Mouse (Mus musculus): ENCODE results near the gene Tmem160. TPM values are rescaled to one million over a fixed set of nuclear protein-coding genes. Genes with fewer than 3 reads are reported as not detected.

Gene Tmem160
- polyA plus RNA-seq, 1 experiment: 414 TPM

DNA sequence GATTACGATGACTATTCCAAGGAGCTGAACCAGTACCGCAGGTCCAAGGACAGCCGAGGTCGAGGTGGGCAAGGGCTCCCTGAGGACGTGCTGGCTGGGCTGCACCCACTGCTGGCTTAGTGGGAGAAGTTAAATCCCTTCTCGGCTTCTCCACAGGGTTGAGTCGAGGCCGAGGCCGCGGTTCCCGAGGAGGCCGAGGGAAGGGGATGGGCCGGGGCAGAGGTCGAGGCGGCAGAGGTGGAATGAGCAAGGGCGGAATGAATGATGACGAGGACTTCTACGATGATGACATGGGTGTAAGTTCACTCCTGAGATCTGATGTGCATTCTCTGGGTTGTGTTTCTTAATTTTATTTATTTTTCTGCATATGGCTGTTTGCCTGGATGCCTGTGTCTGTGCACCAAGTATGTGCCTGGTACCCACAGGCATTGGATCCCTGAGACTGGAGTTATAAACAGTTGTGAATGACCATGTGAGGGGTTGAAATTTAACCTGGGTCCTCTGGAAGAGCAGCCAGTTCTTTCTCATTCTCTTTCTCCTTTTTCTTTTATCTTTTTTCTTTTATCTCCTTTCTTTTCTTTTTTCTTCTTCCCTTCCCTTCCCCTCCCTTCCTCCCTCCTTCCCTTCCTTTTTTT, 30.2 kb upstream of the Tmem160 start:
- no peak for TF ChIP-seq GATA1 (IDR thresholded peaks at IDR 0.05; ENCODE audit: low read length)

DNA sequence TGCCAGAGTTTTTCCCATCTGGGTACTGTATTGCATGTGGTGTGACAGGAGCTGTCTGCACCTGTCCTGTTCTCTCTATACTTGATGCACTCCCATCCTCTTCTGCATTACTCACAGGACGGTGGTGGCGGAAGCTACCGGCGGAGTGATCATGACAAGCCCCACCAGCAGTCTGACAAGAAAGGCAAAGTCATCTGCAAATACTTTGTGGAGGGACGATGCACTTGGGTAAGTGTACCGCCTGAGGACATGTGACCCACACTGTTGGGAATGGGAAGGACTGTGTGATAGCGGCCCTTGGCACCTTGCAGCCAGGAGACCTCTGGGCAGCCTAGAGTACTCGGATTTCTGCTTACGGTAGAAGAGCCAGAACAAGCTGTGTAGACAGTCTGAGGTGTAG, 28.8 kb upstream of the Tmem160 start:
- no peak for TF ChIP-seq GATA1 (IDR thresholded peaks at IDR 0.05; ENCODE audit: low read length)

DNA sequence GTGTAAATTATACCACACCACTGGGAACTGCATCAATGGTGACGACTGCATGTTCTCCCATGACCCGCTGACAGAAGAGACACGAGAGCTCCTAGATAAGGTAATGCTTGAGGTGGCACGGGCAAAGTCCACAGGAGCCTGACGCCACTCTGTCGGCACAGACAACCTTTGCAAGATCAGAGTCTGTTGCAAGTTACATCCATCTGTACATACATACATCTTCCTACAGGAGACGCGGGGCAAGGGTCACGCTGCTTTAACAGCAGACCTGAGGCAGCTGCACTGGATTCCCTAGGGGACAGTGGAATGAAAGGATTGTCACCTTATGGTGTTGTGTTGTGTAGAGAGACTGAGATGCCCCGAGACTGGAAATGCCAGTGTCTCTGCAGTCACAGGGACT, 26.9 kb upstream of the Tmem160 start:
- no peak for TF ChIP-seq GATA1 (IDR thresholded peaks at IDR 0.05; ENCODE audit: low read length)

DNA sequence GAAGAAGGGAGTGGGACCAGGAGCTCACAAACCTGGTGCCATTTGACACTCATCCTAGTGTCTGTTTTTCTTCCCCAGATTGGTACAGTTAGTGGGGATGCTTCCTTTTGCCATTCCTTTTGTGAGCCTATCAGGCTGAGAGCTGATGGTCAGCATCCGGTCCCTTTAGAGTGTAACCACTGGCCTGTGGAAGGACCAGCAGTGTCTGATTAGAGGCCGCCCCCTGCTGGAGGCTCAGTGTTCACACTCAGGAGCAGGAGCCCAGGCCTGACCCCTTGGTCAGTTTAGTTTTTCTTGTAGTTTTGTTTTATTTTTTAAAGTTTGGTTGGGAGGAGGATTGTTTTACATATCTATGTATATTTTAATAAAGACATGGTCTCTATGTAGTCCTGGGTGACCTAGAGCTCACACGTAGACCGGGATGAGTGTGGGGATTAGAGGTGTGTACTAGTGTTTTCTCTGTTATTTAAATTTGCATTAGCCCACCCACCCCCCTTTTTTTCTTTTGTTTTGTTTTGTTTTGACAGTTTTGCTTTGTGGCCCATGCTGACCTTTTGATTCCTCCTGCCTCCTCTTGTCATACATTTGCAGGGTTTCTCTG, 26.4 kb upstream of the Tmem160 start:
- TF ChIP-seq GATA1 (IDR thresholded peaks at IDR 0.05; ENCODE audit: low read length): no peak

DNA sequence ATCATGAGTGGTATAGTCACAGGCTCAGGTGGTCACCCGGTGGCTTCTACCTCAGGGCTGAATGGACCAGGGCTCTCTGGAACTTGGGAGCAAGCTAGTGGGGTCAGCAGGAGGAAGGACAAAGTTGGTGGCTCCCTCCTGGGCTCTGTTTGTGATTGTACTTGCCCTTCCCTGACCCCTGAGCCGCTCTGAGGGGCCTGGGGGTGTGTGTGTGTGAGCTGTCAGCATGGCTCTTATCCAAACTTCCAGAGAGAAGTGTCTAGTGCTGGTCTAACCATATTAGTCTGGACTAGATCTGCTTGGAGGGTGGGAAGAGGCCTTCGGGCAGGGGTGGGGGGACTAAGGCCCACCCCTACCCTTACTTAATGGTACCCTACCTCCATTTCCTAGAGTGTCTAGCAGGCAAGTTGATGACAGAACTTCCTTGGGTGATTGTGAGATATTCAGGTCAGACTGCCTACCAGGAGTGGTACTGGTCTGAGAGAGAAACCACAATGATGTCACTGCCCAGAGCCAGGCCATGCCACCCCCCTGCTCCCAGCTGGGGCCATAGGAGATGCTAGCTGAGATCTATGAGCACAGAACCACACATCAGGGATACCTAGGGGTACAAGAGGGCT, 19.1 kb upstream of the Tmem160 start:
- TF ChIP-seq GATA1 (IDR thresholded peaks at IDR 0.05; ENCODE audit: low read length): no peak

DNA sequence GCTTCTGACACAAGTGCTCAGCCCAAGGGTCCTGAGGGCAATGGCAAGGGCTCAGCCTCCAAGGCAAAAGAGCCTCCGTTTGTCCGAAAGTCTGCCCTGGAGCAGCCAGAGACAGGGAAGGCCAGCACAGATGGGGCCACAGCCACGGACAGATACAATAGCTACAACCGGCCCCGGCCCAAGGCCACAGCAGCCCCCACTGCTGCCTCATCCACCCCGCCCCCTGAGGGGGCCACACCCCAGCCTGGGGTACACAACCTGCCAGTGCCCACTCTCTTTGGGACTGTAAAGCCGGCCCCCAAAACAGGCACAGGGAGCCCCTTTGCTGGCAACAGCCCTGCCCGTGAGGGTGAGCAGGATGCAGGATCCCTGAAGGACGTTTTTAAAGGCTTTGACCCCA, 17.5 kb upstream of the Tmem160 start:
- TF ChIP-seq GATA1 (IDR thresholded peaks at IDR 0.05; ENCODE audit: low read length): no peak

DNA sequence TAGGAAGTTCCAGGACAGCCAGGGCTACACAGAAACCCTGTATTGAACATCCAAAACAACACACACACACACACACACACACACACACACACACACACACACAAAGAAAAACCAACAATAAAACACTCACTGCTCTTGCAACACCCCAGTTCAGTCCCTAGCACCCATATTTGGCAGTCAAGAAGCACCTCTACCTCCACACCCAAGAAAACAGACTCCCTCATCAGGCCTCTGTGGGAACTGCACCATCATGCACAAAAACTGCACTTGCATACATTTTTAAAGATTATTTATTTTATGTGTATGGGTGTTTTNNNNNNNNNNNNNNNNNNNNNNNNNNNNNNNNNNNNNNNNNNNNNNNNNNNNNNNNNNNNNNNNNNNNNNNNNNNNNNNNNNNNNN, 11.3 kb upstream of the Tmem160 start:
- TF ChIP-seq GATA1 (IDR thresholded peaks at IDR 0.05; ENCODE audit: low read length): no peak

DNA sequence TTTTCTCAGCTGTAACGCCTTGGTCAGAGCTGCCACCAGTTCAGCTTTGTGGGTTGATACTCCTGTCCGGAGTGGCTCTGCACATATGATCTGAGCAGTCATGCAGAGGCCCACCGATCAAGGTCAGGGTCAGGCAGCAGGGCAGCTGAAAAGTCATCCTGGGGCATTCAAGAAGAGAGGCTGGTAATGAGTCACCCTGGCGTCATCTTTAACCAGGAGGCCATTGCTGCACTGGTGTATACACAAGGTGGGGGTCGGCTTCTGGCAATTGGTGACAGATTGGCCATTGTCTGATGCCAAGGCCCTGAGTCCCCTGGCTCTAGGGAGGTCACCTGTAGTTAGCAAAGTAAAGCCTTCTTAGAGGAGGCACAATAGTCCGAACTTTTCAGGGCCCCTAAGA, 923 bp upstream of the Tmem160 start:
- no peak for TF ChIP-seq GATA1 (IDR thresholded peaks at IDR 0.05; ENCODE audit: low read length)

DNA sequence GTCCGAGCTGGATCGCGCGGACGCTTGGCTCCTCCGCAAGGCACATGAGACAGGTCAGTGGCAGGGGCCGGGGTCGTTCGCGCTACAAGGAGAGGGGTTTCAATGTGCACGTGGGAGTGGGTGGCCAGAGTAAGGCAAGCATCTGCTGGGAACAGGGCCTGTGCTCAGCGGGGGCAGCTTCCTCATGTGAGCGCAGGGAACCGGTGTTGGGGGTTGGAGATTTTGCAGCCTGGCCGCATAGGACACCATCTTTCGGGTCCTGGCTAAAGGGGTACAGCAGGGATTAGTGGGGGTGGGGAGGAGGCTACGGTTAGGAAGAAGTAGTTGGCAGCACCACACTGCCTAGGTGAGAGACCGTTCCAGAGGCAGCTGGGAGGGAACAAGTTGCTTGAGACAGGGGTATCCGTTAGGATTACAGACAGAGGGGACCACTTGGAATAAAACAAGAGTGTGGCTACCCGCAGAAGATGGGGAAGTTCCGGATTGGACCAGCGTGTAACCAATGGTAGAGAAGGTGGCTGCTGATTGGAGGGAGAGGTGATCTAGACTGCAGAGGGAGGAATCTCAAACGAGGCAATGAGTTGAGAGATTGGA, 636 bp downstream of the Tmem160 start:
- TF ChIP-seq GATA1 (IDR thresholded peaks at IDR 0.05; ENCODE audit: low read length): no peak

DNA sequence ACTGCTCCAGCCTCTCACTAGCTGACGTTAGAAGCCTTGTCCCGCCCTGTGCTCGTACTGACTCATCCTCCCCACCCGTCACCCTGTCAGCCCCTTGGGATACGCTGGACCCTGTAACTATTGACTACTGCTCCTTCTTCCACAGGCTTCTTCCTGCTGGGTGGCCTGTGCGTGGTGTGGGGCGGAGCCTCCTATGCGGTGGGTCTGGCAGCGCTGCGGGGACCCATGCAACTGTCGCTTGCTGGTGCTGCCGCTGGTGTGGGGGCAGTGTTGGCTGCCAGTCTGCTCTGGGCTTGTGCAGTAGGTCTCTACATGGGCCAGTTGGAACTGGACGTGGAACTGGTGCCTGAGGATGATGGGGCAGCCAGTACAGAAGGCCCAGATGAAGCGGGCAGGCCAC, 2.4 kb downstream of the Tmem160 start:
- TF ChIP-seq GATA1 (IDR thresholded peaks at IDR 0.05; ENCODE audit: low read length): no peak

DNA sequence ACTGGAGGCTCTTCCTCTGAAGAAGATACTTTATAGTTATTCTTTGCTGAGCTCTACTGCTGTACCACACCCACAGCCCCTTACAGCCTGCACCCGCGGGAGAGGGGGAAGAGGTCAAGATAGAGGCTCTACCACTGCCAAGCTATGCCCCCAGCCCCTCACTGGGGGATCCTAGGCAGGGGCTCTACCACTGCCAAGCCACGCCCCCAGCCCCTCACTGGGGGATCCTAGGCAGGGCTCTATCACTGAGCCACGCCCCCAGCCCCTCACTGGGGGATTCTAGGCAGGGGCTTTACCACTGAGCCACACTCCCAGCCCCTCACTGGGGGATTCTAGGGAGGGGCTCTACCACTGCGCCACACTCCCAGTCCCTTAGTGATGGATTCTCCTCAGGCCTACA, 3.7 kb downstream of the Tmem160 start:
- no peak for TF ChIP-seq GATA1 (IDR thresholded peaks at IDR 0.05; ENCODE audit: low read length)

DNA sequence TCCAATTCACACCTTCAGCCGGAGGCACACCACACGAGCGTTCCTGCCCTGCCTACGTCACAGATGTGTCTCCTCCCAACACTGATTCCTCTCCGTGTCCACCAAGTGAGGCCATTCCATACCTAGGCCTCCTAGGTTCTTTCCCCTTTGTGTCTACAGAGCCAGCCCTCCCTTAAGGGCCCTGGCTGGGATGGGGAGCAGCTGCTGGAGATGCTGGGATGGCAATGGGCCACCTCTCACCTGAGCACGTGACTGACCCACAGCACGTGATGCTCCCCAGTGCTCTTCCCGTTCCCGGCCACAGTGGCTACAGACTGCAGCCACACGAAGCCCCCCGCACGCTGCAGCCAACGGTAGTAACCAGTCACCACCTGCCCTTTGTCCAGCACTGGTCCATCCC, 8.0 kb downstream of the Tmem160 start:
- no peak for TF ChIP-seq GATA1 (IDR thresholded peaks at IDR 0.05; ENCODE audit: low read length)

DNA sequence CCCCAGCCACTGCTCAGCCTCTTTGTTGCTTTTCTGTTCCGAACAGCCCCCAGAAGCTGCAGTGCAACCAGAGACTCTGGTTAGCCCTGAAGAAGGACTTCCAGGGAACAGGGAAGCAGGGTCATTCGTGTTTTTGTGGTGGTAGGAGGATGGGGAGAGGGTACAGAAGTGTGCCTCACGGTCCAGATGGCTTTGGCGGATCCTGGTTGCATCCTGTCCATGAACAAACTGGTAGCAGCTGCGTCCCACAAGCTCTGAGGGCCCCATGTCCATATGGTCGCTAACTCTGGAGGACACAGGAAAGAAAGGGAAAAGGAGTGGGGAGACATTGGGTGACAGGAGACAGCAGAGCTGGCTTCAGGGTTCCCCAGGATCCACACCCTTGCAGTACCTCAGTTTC, 8.6 kb downstream of the Tmem160 start:
- TF ChIP-seq GATA1 (IDR thresholded peaks at IDR 0.05; ENCODE audit: low read length): no peak

DNA sequence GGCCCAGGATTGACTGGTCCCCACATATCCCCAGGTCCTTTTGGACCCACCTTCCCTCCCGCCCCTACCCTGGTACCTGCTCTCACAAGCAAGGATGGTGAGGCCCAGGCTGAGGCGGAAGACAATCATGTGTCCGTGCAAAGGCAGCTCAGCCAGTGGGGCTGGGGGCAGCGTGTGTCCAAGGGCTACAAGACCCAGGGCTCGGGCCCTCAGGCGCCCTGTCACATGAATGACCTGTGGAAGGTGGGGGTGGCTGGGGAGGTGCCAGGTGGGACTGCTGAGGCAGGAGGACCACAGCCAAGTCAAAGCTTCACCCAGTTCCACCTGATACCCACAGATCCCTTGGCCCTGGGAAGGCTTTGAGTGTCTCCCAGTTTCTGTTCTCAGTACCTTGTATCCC, 9.1 kb downstream of the Tmem160 start:
- no peak for TF ChIP-seq GATA1 (IDR thresholded peaks at IDR 0.05; ENCODE audit: low read length)

DNA sequence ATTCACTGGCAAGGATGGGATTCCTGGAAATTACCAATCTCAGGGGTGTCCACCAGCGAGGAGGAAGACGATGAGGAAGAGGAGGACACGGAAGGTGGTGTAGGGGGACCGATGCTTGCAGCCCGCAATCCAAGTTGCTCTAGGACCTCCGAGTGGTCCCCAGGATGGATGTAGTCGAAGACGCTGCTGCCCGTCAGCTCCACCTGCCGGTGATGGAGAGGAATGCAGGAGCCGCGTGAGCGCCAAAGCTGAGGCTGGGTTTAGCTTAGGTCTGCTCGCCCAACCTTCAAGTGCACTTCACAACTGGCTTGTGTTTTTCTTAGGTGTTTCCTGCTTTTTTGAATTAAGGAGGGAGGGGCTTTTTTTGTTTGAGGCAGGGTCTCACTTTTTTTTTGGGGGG, 10.6 kb downstream of the Tmem160 start:
- TF ChIP-seq GATA1 (IDR thresholded peaks at IDR 0.05; ENCODE audit: low read length): no peak

DNA sequence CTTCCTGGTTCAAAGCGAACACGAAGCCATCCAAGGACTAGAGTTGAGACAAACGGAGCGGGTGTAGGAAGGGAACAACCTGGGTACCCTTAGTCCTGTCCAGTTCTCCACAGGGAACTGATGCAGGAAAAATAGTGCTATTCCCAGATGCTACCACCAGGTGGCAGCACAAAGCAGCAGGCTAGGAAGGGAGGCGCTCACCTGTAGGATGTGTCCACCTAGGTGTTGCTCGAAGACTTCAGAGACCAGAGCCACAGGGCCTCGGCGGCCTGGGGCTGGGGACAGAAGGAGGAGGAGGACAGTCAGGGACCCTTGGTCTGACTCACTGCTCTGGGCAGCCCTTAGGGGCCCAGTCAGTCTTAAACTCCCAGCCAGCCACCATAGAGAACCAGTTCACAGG, 12.6 kb downstream of the Tmem160 start:
- TF ChIP-seq GATA1 (IDR thresholded peaks at IDR 0.05; ENCODE audit: low read length): no peak

DNA sequence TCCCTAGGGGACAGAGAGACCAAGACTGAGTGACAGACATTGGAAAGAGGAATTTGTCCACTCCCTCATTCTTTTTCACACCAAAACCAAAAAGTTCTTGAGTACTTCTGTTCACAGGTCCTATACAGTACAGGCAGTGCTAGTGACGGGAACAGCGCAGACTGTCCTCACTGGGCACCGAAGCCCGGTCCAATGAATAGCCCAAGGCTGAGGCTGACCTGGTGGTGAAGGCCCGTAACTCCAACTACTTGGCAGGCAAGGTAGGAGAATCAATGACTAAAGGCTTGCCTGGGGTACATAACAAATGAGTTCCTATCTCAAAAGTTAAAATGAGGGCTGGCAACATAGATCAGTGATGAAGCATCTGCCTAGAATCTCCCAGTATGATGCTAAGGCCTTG, 13.0 kb downstream of the Tmem160 start:
- no peak for TF ChIP-seq GATA1 (IDR thresholded peaks at IDR 0.05; ENCODE audit: low read length)
